Mouse (Mus musculus): ENCODE data around the gene Plxna2. TPM values are rescaled to one million over a fixed set of nuclear protein-coding genes. Genes with fewer than 3 reads are reported as not detected.

The Plxna2 gene
- polyA plus RNA-seq, 1 experiment, result not detected

GRCm38 (mm10) chr1:194756409-194756808 is 138.4 kb downstream of the Plxna2 start:
- TF ChIP-seq GATA1 (IDR thresholded peaks at IDR 0.05; ENCODE audit: low read length), result no peak

GRCm38 (mm10) chr1:194756863-194757262 is 138.8 kb downstream of the Plxna2 start:
- TF ChIP-seq GATA1 (IDR thresholded peaks at IDR 0.05; ENCODE audit: low read length), result no peak

- no peak for TF ChIP-seq GATA1 (IDR thresholded peaks at IDR 0.05; ENCODE audit: low read length)
Observed at GRCm38 (mm10) chr1:194761432-194762212, 143.6 kb downstream of the Plxna2 start.

- no peak for TF ChIP-seq GATA1 (IDR thresholded peaks at IDR 0.05; ENCODE audit: low read length)
Observed at GRCm38 (mm10) chr1:194762896-194763295, 144.9 kb downstream of the Plxna2 start.

- TF ChIP-seq GATA1 (IDR thresholded peaks at IDR 0.05; ENCODE audit: low read length), result no peak
Observed at GRCm38 (mm10) chr1:194764951-194765350, 146.9 kb downstream of the Plxna2 start.

GRCm38 (mm10) chr1:194768799-194769198 is 150.8 kb downstream of the Plxna2 start:
- no peak for TF ChIP-seq GATA1 (IDR thresholded peaks at IDR 0.05; ENCODE audit: low read length)

GRCm38 (mm10) chr1:194772053-194772452 is 154.0 kb downstream of the Plxna2 start:
- no peak for TF ChIP-seq GATA1 (IDR thresholded peaks at IDR 0.05; ENCODE audit: low read length)

GRCm38 (mm10) chr1:194773899-194774298 is 155.9 kb downstream of the Plxna2 start:
- TF ChIP-seq GATA1 (IDR thresholded peaks at IDR 0.05; ENCODE audit: low read length), result no peak

- no peak for TF ChIP-seq GATA1 (IDR thresholded peaks at IDR 0.05; ENCODE audit: low read length)
Observed at GRCm38 (mm10) chr1:194774350-194774749, 156.3 kb downstream of the Plxna2 start.

- no peak for TF ChIP-seq GATA1 (IDR thresholded peaks at IDR 0.05; ENCODE audit: low read length)
Observed at GRCm38 (mm10) chr1:194774754-194775153, 156.7 kb downstream of the Plxna2 start.

- no peak for TF ChIP-seq GATA1 (IDR thresholded peaks at IDR 0.05; ENCODE audit: low read length)
Observed at GRCm38 (mm10) chr1:194775656-194776374, 157.8 kb downstream of the Plxna2 start.

GRCm38 (mm10) chr1:194776510-194777244 is 158.7 kb downstream of the Plxna2 start:
- TF ChIP-seq GATA1 (IDR thresholded peaks at IDR 0.05; ENCODE audit: low read length), result no peak

- TF ChIP-seq GATA1 (IDR thresholded peaks at IDR 0.05; ENCODE audit: low read length), result no peak
Observed at GRCm38 (mm10) chr1:194777608-194778007, 159.6 kb downstream of the Plxna2 start.

GRCm38 (mm10) chr1:194780392-194780791 is 162.4 kb downstream of the Plxna2 start:
- TF ChIP-seq GATA1 (IDR thresholded peaks at IDR 0.05; ENCODE audit: low read length), result no peak

GRCm38 (mm10) chr1:194780794-194781390 is 162.9 kb downstream of the Plxna2 start:
- TF ChIP-seq GATA1 (IDR thresholded peaks at IDR 0.05; ENCODE audit: low read length), result no peak

- TF ChIP-seq GATA1 (IDR thresholded peaks at IDR 0.05; ENCODE audit: low read length), result no peak
Observed at GRCm38 (mm10) chr1:194781556-194781955, 163.5 kb downstream of the Plxna2 start.

Data from G1E-ER4 (cell line).